Mouse (Mus musculus) midbrain, embryonic 15.5 days (tissue): ENCODE results near the gene Phf21b. TPM values are rescaled to one million over a fixed set of nuclear protein-coding genes. Genes with fewer than 3 reads are reported as not detected.
A peak's percentile ranks its signal among the peaks of the same experiment; 100 is the strongest.
"Not testable (repeated sequence)": the region's sequence is repeated elsewhere in the genome, so short reads cannot be mapped to it uniquely, and the experiment has no call there.

Experiments used
- ATAC-seq: fragments of 200-750 bp; cut with Nextera tagmentation; replicated peaks from 2 replicates; pipeline ENCODE4 v1.8.0; 2017; ENCODE audit warnings: moderate TSS enrichment
- H3K27ac ChIP-seq: fragments of 300-500 bp; sonication (generic); 2 replicates; pipeline ENCODE4 v1.5.1; 2015; ENCODE audit warnings: mild to moderate bottlenecking, inconsistent platforms
- H3K27me3 ChIP-seq: fragments of 300-500 bp; sonication (generic); replicated peaks from 2 replicates; pipeline ENCODE4 v1.6.1; 2015; ENCODE audit warnings: inconsistent platforms
- H3K36me3 ChIP-seq: fragments of 300-500 bp; sonication (generic); replicated peaks from 2 replicates; pipeline ENCODE4 v1.6.1; 2015; ENCODE audit warnings: inconsistent platforms
- H3K4me1 ChIP-seq: fragments of 300-500 bp; sonication (generic); 2 replicates; pipeline ENCODE4 v1.6.1; 2015; ENCODE audit warnings: inconsistent platforms
- H3K4me2 ChIP-seq: fragments of 300-500 bp; sonication (generic); 2 replicates; pipeline ENCODE4 v1.6.1; 2015; ENCODE audit warnings: inconsistent platforms, mild to moderate bottlenecking, moderate library complexity
- H3K4me3 ChIP-seq: fragments of 300-500 bp; sonication (generic); 2 replicates; pipeline ENCODE4 v1.5.1; 2015; ENCODE audit warnings: mild to moderate bottlenecking, inconsistent platforms
- H3K9ac ChIP-seq: fragments of 300-500 bp; sonication (generic); 2 replicates; pipeline ENCODE4 v1.6.1; 2015; ENCODE audit warnings: mild to moderate bottlenecking, inconsistent platforms
- H3K9me3 ChIP-seq: fragments of 300-500 bp; sonication (generic); 2 replicates; pipeline ENCODE4 v1.6.1; 2016; ENCODE audit warnings: inconsistent platforms
- WGBS: fragments of 180-500 bp; shearing (Covaris S2); methylation state at CpG from one replicate; pipeline ENCODE4 v1.1.7; 2015; ENCODE audit warnings: mixed read lengths; 5-methylcytosine and 5-hydroxymethylcytosine counted together
- polyA plus RNA-seq: library from polyadenylated mRNA; unstranded; fragments of >200 nt; fragmentation: Nextera tagmentation; extraction: Ambion mirVana; gene quantifications from 2 replicates; pipeline ENCODE4 v1.2.1, GENCODE M21; 2015

Phf21b gene
- polyA plus RNA-seq: 6.0 and 7.6 TPM in 2 replicates

DNA sequence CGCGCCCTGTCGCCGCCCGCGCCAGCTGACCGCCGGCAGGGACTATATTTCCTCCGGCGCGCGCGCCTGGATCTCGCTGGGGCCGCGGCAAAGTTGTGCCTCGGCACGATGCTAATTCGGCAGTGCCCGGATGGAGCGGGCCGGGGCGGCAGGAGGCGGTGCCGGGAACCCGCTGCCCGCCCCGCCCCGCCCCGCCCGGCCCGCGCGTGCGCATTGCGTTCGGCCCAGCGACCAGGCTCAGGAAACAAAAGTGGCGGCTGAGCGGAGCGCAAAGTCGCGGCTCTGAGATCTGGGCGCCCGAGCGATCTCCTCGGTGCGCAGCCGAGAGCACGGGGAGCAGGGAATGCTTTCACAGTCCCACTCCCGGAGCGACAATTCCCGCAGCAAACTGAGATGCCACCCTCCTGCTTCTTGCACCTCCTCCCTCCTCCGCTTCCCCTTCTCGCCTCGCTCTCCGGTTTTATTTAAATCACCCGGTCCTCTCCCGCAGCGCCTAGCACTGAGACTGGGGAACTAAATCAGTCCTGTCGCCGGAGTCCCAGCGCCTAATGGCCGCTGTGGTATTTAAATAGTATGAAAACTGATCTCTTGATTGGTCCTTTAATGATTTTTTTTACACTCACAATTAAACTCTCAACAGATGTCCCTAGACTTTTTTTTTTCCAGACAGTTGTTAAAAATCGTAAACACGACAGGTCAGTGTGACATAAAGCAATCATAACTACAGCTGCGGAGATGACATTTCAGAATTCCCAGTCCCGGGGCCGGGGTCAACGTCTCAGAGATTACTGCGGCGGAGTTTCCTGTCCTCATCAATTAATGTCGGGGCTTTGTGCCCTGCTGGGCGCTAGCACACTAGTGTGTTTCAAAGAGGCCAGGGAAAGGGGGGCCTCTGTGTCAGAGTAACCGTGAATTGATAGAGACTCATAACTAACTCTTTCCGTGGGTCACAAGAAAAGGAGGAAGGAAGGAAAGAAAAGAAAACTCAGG is at the start of gene Phf21b:
Gene Phf21b, minus strand, starts transcription at position 44 of the 990 bp plus-strand sequence.
- Histone ChIP-seq H3K9me3 (no peaks in the 10 kb centered on the region), H3K4me3 (peak within 1 kb of the TSS; percentile 85), H3K4me2 (peak within 1 kb of the TSS; percentile 99), H3K27ac (peak within 1 kb of the TSS; percentile 93), H3K9ac (peak within 1 kb of the TSS; percentile 67), H3K36me3 (no peaks in the 10 kb centered on the region), H3K27me3 (no peaks in the 10 kb centered on the region), H3K4me1 (peaks cover 39% of the 10 kb centered on the region)
- ATAC-seq: peak; percentile 77
- under 1% methylated on average over 71 of the region's 76 CpGs for WGBS

DNA sequence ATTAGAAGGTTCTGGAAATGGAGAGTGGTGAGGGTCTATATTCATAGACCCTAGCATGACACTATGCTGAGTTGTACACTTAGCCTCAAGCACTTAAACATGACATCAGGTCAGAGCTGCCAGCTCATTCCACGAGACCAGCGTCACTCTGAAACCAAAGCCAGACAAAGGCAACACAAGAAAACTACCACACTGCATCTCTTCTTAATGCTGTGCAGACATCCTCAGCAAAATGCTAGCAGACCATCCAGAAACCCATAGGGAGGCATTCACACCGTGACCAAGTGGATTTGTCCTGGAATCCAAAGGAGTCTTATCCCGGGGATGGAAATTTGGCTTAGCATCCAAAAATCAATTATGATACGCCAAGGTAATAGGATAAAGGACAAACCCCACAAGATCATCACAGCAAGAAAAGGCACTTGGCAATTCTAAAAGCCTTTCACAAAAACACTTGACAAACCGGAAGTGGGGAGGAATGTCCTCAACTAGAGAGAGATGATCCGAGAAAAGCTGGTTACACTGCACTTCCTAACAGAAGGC is 48.1 kb upstream of the Phf21b start:
- no peak for ATAC-seq
- H3K9ac ChIP-seq: no peak overlapping the region

GRCm38 (mm10) chr15:84898077-84898476 is 42.2 kb upstream of the Phf21b start:
- H3K9me3 ChIP-seq: no peaks in the 10 kb centered on the region
- H3K27ac ChIP-seq: peak overlapping the region; percentile 55; the same call in 1 of the 2 replicates
- 28% methylated on average over 7 of the region's 7 CpGs for WGBS
- H3K4me3 ChIP-seq: no peak overlapping the region
- no peak; the same call in 1 of the 2 replicates for ATAC-seq
- H3K36me3 ChIP-seq: no peaks in the 10 kb centered on the region
- H3K9ac ChIP-seq: no peak overlapping the region
- H3K27me3 ChIP-seq: peaks cover 6% of the 10 kb centered on the region; the same call in 1 of the 2 replicates
- H3K4me1 ChIP-seq: peaks cover 12% of the 10 kb centered on the region
- H3K4me2 ChIP-seq: peak overlapping the region; percentile 24

More for the DNA sequence above, 48.1 kb upstream of the Phf21b start:
- H3K9me3 ChIP-seq: no peaks in the 10 kb centered on the region
- 25% methylated on average over 7 of the region's 7 CpGs for WGBS
- no peak overlapping the region for H3K4me2 ChIP-seq
- H3K27me3 ChIP-seq: no peaks in the 10 kb centered on the region
- peaks cover 7% of the 10 kb centered on the region; the same call in 1 of the 2 replicates for H3K4me1 ChIP-seq
- no peak overlapping the region for H3K27ac ChIP-seq
- no peaks in the 10 kb centered on the region for H3K36me3 ChIP-seq
- no peak overlapping the region for H3K4me3 ChIP-seq

- H3K9ac ChIP-seq: no peak overlapping the region
- H3K4me1 ChIP-seq: peaks cover 12% of the 10 kb centered on the region
- H3K27me3 ChIP-seq: peaks cover 6% of the 10 kb centered on the region; the same call in 1 of the 2 replicates
- no peak overlapping the region for H3K4me2 ChIP-seq
- H3K4me3 ChIP-seq: no peak overlapping the region
- no peak for ATAC-seq
- H3K27ac ChIP-seq: no peak overlapping the region
- WGBS: 90% methylated on average over 1 of the region's 1 CpGs
- H3K36me3 ChIP-seq: no peaks in the 10 kb centered on the region
- no peaks in the 10 kb centered on the region for H3K9me3 ChIP-seq
Measured at GRCm38 (mm10) chr15:84896664-84897063, 40.8 kb upstream of the Phf21b start.

DNA sequence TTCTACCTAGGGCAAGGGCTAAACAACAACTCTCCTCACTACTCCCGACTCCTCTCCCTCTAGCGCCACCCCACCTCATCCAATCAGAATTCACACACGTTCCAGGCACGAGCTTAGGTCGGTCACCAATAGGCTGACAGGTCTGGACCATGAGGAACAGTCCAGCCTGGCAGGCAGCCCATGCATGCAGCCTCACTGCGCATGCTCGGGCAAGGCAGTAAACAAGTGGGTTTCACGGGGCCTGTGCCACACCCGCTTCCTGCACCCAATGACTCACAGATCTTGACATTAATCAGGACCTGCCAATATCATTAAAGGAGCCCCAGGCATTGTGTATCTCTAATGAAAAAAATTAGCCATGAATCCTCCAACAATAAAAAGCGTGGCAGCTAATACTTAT is 40.4 kb upstream of the Phf21b start:
- H3K27ac ChIP-seq, H3K4me2 ChIP-seq, H3K36me3 ChIP-seq, ATAC-seq, H3K9ac ChIP-seq, H3K27me3 ChIP-seq, H3K9me3 ChIP-seq, H3K4me3 ChIP-seq: not testable (repeated sequence)
- WGBS: 79% methylated on average over 10 of the region's 10 CpGs
- H3K4me1 ChIP-seq: peaks cover 12% of the 10 kb centered on the region

DNA sequence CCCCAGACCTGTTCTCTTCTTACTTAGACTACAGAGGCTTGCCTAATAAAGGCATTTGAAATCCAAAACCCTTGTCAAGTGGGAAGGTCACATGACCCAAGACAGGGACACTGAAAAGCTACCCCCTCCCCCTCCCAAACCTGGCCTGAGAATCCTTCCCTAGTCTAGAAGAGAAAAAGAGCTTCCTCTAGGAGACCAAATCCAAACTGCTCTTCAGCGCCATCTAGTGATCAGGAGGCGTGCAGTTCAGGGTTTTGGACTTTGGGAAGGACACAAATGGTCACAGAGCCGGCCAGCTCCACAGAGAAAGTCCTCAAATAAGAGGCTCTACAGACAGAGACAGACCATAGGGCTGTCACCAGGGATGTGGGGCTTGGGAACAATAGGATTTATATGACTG is 35.8 kb upstream of the Phf21b start:
- Histone ChIP-seq H3K36me3 (no peaks in the 10 kb centered on the region), H3K4me1 (no peaks in the 10 kb centered on the region; the same call in 1 of the 2 replicates), H3K9ac (no peak overlapping the region), H3K9me3 (no peaks in the 10 kb centered on the region), H3K4me3 (no peak overlapping the region), H3K27me3 (0 out of 2 replicates have a peak, but pooled peaks cover 3% of the 10 kb centered on the region), H3K4me2 (no peak overlapping the region), H3K27ac (no peak overlapping the region)
- 5% methylated on average over 3 of the region's 3 CpGs for WGBS
- ATAC-seq: no peak

DNA sequence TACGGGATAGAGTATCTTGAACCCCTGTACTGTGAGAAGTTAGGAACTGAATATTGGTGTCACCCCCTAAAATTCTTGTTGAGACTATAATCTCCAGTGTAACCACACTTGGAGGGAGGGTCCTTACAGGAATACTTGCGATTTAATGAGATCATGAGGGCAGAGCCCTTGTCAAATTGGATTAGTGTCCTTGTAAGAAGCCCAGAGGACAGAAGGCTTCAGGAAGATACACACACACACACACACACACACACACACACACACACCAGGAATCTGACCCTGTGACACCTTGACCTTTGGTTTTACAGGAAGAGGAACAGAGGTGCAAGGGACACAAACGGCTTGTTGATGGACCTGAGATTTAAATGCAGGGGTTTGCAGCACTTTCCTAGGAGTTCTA is 35.4 kb upstream of the Phf21b start:
- H3K27ac ChIP-seq: no peak overlapping the region
- H3K9me3 ChIP-seq: no peaks in the 10 kb centered on the region
- H3K4me3 ChIP-seq: no peak overlapping the region
- no peak for ATAC-seq
- H3K9ac ChIP-seq: no peak overlapping the region
- WGBS: 34% methylated on average over 3 of the region's 3 CpGs
- H3K36me3 ChIP-seq: no peaks in the 10 kb centered on the region
- H3K4me2 ChIP-seq: no peak overlapping the region
- no peaks in the 10 kb centered on the region; the same call in 1 of the 2 replicates for H3K4me1 ChIP-seq
- 0 out of 2 replicates have a peak, but pooled peaks cover 3% of the 10 kb centered on the region for H3K27me3 ChIP-seq

DNA sequence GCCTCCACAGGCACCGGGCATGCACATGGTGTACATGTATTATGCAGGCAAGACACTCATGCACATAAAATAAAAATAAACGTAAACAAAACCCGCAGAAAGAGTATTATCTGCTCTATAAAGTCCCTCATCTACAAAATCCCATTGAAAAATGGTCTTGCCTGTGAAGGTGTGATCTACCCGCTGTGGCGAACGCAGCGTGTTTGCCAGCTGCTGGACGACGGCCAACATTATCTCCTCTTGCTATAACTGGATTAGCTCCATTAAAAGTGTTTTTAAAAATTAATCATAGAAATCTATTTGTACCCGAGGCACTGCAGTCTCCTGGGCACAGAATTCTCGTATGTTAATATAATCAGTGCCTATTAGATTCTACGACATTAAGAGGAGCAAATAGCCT is 32.2 kb upstream of the Phf21b start:
- no peak overlapping the region for H3K27ac ChIP-seq
- peaks cover 3% of the 10 kb centered on the region; the same call in 1 of the 2 replicates for H3K27me3 ChIP-seq
- no peak overlapping the region for H3K4me3 ChIP-seq
- no peak for ATAC-seq
- 45% methylated on average over 12 of the region's 12 CpGs for WGBS
- no peak overlapping the region for H3K4me2 ChIP-seq
- H3K4me1 ChIP-seq: no peaks in the 10 kb centered on the region; the same call in 1 of the 2 replicates
- no peaks in the 10 kb centered on the region for H3K9me3 ChIP-seq
- H3K36me3 ChIP-seq: no peaks in the 10 kb centered on the region
- H3K9ac ChIP-seq: no peak overlapping the region

DNA sequence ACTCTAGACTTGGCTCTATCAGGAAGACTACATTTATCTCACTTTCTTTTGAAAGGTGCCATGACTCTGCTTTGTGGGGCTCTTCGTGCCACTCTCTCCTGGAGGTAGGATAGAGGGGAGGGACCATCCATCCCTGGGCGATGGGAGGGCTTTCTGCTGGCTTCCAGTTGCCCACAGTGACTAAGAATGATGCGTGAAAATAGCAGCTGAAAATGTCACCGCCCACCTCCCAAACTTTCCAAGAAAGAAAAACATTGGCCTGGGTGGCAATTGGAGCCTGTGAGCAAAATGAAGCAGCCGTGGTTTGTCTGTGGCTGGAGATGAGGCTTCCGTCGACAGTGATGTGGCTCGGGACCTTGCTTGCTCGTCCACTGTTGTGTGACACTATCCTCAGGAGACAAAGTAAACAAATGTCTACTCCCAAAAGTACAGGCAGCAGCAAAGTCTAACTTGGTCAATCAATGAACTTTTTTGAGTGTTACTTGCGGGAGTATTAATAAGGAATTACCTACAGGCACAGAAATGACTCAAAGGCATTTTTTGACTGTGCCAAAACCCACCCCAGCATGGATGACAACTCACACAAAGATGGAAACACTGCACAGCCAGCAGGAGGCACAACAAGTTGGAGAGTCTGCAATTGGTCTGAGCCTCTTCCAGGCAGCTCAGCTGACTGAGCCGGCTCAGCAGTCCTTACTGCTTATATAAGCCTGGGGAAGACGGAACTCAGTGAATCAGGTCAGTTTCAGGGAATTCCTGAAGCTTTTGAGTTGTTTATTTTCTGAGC is 21.4 kb upstream of the Phf21b start:
- H3K4me3 ChIP-seq: no peak overlapping the region
- no peak overlapping the region for H3K27ac ChIP-seq
- H3K27me3 ChIP-seq: no peaks in the 10 kb centered on the region
- 87% methylated on average over 12 of the region's 12 CpGs for WGBS
- no peak overlapping the region for H3K9ac ChIP-seq
- no peaks in the 10 kb centered on the region for H3K36me3 ChIP-seq
- no peak overlapping the region for H3K4me2 ChIP-seq
- H3K4me1 ChIP-seq: no peaks in the 10 kb centered on the region
- H3K9me3 ChIP-seq: no peaks in the 10 kb centered on the region
- no peak for ATAC-seq

DNA sequence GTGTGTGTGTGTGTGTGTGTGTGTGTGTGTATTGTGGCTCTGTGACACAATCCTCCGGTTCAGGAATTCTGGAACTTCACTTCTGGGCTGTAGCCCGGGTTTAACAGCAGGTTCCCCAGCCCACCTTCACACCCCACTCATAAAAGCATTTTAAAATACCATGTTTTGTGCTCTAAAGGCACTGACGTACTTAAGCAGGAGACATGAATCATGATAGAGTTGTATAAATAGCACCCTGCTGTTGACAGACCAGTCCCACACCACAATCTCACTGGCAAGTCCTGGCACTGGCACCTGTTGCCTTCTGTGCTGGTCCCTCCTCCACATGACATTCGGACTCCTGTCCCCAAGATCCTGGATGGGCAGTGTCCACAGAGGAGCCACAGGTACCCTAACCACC is 18.0 kb upstream of the Phf21b start:
- H3K4me2 ChIP-seq: no peak overlapping the region
- no peaks in the 10 kb centered on the region for H3K9me3 ChIP-seq
- no peaks in the 10 kb centered on the region for H3K27me3 ChIP-seq
- no peak overlapping the region for H3K27ac ChIP-seq
- H3K9ac ChIP-seq: no peak overlapping the region
- 75% methylated on average over 4 of the region's 4 CpGs for WGBS
- H3K4me3 ChIP-seq: no peak overlapping the region
- H3K36me3 ChIP-seq: no peaks in the 10 kb centered on the region
- no peak for ATAC-seq
- H3K4me1 ChIP-seq: no peaks in the 10 kb centered on the region

DNA sequence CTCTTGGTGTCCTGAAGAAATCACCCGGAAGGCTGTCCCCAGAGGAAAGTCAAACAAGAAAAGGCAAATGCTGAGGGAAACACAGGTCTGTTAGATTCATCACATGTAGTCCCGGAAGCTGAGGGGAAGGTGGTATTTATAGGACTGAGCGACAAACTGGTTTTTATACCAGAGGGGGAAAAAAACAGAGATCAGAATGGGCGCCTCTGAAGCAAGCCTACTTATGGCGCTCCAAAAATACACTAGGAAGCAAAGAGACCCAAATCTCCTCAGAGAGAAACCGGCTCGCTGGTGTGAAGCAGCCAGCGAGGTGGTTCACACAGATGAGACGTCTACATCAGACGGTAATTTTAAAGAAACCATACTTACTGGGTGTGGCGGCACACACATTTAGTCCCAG is 17.2 kb upstream of the Phf21b start:
- H3K36me3 ChIP-seq: no peaks in the 10 kb centered on the region
- ATAC-seq: no peak
- no peak overlapping the region for H3K9ac ChIP-seq
- H3K4me2 ChIP-seq: no peak overlapping the region
- H3K27me3 ChIP-seq: no peaks in the 10 kb centered on the region
- H3K9me3 ChIP-seq: no peaks in the 10 kb centered on the region
- WGBS: 83% methylated on average over 11 of the region's 11 CpGs
- H3K4me3 ChIP-seq: no peak overlapping the region
- H3K4me1 ChIP-seq: no peaks in the 10 kb centered on the region
- H3K27ac ChIP-seq: no peak overlapping the region

DNA sequence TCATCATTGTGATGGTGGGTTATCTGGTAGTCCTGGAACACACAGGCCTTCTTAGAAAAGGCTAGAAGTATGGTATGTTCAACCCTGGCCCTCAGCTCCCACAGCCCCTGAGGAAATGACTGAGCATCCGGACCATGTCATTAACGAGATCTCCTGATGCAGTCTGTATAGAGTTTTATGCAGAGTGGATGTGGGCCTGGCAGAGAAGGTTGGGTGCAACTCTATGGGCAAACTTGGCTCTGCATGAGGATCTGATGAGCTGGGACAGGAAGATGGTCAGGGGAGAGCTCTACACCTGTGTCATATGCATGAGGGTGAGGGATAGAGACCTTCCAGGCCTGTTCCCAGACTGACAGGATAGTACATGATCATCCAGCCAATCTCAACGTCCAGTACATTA is 16.0 kb upstream of the Phf21b start:
- no peak for ATAC-seq
- Histone ChIP-seq H3K27me3 (no peaks in the 10 kb centered on the region), H3K36me3 (no peaks in the 10 kb centered on the region), H3K9ac (no peak overlapping the region), H3K4me3 (no peak overlapping the region), H3K9me3 (no peaks in the 10 kb centered on the region), H3K4me2 (no peak overlapping the region), H3K4me1 (no peaks in the 10 kb centered on the region), H3K27ac (no peak overlapping the region)
- WGBS: 88% methylated on average over 3 of the region's 3 CpGs
